Mouse (Mus musculus) thymus, postnatal 36 days (tissue): Measurements from ENCODE around the gene 0610009B22Rik.
A peak's percentile ranks its signal among the peaks of the same experiment; 100 is the strongest.

Source experiments
- DNase-seq, 2 experiments: peaks; one replicate each; pipeline ENCODE4 v3.0.0; 2022; ENCODE audit warnings: mixed read lengths in 2 of 2

The 0610009B22Rik gene

DNA sequence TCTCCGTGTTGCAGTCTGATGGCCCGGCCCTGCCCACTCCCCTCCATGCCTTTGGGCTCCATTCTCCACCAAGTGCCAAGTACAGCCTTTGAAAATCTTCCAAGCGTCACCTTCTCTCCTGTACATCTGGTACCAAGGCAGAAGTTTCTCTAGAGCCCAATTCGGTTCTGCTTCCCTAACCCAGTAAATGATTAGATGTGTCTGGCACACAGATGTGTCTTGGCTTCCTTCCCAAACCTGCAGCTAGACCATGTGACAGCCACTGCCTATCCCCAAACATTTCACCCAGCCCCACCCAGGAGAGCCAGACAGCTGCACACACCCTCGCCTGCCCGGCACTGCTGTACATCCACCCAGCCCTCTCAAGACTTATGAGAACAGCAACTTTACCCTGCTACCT lies 30.0 kb downstream of the 0610009B22Rik start:
- peak in 1 of 2 experiments; percentile 37 for DNase-seq

DNA sequence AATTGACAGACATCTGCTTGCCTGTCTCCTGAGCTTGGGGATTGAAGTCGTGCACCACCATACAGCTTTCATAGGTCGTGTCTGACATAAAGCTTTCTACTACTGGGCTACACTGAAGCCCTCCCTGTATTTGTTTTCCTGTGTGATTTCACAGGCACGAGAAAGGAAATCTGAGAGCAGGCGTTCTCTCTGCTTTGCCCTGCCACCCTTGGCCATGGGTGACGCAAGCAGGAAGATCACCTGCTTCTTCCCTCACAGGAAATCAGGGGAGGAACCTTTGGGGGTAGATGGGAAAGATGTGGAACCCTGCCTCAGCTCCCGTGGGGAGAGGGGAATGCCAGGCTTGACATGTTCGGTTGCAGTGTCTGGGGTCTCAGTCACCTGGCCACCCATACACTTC lies 30.4 kb downstream of the 0610009B22Rik start:
- DNase-seq = no peak

DNA sequence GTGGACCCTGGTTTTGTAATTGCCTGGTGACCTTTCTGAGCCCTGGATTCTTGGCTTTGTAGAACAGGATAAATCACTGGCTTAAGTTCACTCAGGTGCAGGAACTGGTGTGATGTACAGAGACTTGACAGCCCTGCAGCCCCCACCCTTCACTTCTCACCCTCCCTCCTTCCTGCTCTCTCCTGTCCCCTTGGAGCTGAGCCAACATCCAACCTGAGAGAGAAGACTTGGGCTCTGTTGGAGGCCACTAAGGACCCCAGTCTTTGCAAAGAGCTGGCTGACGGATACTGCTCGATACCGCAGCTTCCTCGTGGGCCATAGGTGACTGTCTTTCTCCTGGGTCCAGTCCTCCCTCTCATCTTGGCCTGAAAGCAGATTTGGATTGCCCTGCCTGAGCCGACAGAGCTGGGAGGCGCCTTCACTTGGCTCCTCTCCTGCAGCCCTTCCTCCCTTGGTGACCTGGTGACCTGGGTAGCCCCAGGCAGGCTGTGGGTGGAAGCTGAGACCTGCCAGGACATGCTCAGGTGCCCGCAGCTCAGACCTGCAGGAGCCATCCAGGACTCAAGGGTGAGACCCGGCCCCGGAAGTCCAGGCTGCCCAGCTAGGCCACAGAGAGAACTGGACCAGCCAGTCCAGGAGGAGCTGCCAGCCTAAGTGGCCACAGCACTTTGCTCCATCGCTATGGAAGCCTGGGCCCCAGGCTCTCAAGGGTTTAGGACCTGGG lies 31.7 kb downstream of the 0610009B22Rik start:
- no peak for DNase-seq

- no peak for DNase-seq
These were observed 33.8 kb downstream of the 0610009B22Rik start for GRCm38 (mm10) chr11:51654891-51655290.

- DNase-seq = no peak
These were observed 34.9 kb downstream of the 0610009B22Rik start for GRCm38 (mm10) chr11:51653736-51654135.

- DNase-seq = no peak
These were observed 35.7 kb downstream of the 0610009B22Rik start for GRCm38 (mm10) chr11:51652889-51653418.

- peak; percentile 79 to 82 for DNase-seq
These were observed 37.8 kb downstream of the 0610009B22Rik start, which contains the start of the genes N4bp3 and D930048N14Rik for GRCm38 (mm10) chr11:51650691-51651515. Gene N4bp3, minus strand, starts transcription at chr11:51650842. Gene D930048N14Rik, plus strand, starts transcription at chr11:51650954.

DNA sequence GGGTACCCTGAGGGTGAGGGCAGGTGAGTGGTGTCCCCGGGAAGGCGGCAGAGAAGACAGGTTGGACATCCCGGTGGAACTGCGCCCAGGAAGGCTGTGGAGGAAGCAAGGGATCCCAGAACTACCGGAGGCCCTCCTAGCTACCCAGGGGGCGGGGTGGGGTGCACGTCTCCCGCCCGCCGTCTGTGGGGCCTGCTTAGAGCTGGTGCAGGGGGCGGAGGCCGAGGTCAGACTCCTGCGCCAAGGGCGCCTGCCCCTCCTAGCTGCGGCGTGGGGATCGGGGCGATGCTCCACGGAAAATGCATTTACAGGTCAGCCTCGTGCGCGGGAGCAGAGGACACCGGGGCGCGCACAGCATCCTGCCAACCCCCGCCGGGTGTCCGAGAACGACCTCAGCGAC lies 38.4 kb downstream of the 0610009B22Rik start:
- DNase-seq = peak; percentile 52 to 70

DNA sequence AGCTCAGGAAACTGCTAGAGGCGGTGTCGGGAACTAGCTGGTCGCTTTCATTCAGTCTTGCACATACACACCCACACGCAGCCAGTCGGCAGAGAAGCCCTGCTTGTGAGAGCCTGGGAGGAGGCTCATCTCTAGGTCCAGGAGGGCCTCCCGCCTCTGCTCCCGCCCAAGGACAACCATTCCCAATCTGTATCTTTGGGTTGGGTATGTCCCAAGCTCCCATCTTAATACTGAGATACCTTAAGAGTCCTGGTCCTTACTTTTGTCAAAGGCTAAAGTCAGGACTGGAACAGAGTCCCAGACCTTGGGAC lies 38.8 kb downstream of the 0610009B22Rik start:
- peak; percentile 37 to 46 for DNase-seq

GRCm38 (mm10) chr11:51649111-51649888 lies 39.4 kb downstream of the 0610009B22Rik start:
- DNase-seq = no peak

GRCm38 (mm10) chr11:51648566-51648965 lies 40.1 kb downstream of the 0610009B22Rik start:
- no peak for DNase-seq

GRCm38 (mm10) chr11:51646751-51647667 lies 41.7 kb downstream of the 0610009B22Rik start:
- peak; percentile 24 to 59 for DNase-seq

DNA sequence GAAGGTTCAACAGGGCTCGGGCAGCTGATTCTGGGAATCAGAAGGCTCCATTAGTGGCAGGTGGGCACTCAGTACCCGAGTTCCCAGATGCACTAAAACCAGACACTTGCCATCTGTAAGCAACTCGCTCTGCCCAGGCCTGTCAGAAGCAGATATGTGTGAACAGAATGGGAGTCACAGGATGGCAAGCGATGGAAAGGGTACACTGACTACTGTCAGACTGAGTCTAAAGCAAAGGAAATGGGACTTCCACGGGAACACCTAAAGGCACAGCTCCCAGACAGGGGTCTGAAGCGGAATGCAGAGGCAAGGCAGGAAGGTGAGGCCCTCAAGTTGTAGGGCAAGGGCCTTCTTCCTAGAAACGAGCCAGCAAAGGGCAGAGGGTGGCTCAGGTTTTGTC lies 42.4 kb downstream of the 0610009B22Rik start:
- DNase-seq = no peak

DNA sequence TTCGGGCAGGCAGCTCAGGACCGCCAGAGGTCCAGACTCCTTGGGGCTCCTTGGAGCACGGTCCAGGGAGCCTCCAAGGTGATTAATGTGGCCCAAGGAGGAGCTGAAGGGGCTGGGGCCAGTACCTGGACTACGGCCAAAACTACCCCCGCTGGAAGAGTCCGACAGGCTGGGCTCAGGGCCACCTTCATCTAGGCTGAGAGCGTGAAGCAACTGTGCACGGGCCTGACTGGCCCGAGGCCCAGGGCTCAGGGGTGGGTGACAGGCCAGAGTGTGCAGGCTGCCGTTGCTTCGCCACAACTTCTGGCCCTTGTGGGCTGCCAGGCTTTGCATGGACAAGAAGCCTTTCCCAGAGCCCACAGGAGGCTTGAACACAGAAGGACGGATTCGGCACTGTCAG lies 43.4 kb downstream of the 0610009B22Rik start:
- no peak for DNase-seq

DNA sequence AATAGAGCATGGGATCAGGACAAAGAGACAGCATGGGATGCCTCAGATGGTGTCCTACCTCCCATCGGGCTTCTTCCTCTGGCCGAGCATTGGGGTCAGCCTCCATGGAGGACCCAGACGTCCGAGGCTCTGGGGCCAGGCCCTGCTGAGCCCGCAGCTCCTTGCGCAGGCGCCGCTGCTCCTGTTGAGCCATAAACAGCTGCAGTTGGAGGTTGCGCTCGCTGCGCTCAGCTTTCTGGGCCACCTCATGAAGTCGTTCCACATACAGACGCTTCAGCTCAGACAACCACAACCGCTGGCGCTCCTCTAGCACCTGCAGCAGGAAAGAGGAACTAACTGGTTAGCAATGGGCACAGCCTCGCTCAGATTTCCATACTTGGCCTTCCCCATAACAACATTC lies 44.5 kb downstream of the 0610009B22Rik start:
- DNase-seq = peak; percentile 78 to 90

DNA sequence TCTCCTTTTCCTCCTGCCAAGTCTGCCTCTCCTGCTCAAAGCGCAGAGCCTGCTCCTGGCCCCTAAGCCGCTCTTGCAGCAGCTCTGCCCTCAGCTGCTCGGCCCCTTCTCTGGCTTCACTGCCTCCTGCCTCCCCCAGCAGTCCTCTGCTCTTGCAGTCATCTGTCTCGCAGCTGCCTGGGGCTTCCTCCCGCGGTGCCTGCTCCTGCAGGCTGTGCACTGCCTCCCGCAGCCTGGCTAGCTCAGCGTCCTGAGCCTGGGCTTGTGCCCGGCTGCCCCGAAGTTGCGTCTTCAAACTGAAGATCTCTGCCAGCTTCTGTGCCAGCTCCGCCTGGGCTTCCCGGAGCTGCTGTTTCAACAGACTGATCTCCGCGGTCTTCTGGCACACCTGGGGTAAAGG lies 44.9 kb downstream of the 0610009B22Rik start:
- peak; percentile 77 to 82 for DNase-seq

- DNase-seq = no peak
These were observed 45.5 kb downstream of the 0610009B22Rik start for GRCm38 (mm10) chr11:51643202-51643601.

GRCm38 (mm10) chr11:51640748-51641147 lies 47.9 kb downstream of the 0610009B22Rik start:
- no peak for DNase-seq

GRCm38 (mm10) chr11:51638497-51638896 lies 50.2 kb downstream of the 0610009B22Rik start:
- DNase-seq = no peak

- DNase-seq = peak; percentile 75 to 85
These were observed 50.7 kb downstream of the 0610009B22Rik start for GRCm38 (mm10) chr11:51637971-51638414.

DNA sequence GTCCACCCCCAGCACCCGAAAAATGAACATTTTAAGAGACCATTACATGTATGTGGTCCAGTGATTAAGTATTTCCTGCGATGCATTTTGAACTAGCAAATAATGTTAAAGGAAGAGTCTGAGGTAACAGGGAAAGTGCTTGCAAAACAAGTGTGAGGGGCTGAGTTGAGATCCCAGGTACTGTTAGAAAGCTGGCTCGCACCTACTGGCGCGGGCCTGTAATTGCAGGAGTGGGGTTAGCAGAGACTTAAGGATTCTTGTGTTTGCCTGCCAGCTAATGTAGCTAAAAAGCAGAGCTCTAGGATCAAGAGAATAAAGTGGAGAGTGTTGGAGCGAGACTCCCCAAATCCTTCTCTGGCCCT lies 52.4 kb downstream of the 0610009B22Rik start:
- DNase-seq = peak; percentile 78 to 84
